ENCODE assay signal across 22 mouse cellular contexts in the genomic region with DNA sequence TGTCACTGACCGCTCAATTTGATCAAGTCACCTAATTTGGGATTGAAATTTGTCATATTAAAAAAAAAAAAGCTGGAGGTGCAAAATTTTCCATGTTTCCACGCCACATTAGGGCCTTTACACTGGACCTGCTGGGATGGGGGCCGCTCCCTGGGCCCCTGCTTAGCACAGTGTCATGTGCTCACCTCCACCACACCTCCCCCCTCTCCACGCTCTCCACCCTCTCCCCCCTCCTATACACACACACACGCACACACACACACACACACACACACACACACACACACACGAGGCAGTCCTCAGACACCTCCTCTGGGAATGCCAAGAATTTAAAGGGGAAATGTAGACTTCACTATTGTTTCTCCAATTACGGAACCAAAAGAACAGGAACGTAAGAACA.
A peak's percentile ranks its signal among the peaks of the same experiment; 100 is the strongest.
DNase-seq lines count a peak whose midpoint lies in the region; ATAC-seq and TF ChIP-seq lines count a peak whose summit lies in the region.
"Had no signal": no experiment of that assay in that cellular context is flagged by ENCODE, and none has a peak within 500 bp of the region (broad histone marks: within the 10 kb centered on the region; RNA-seq: fewer than 3 reads in every experiment).

No protein-coding gene starts in this region.

- H3K4me2 ChIP-seq in limb, embryonic 12.5 days, result no peak overlapping the region
- H3K4me2 ChIP-seq: embryonic facial prominence, embryonic 12.5 days; forebrain, embryonic 13.5 days; forebrain, embryonic 15.5 days had no signal

- WGBS in limb, embryonic 12.5 days, result 69% methylated on average over 8 of the region's 8 CpGs
- WGBS in limb, embryonic 10.5 days, result 78% methylated on average over 8 of the region's 8 CpGs

- TF ChIP-seq POLR2A in ES-Bruce4 (IDR thresholded peaks at IDR 0.05; ENCODE audit: insufficient read depth, low read length), result no peak

- H3K27me3 ChIP-seq in limb, embryonic 12.5 days, result no peaks in the 10 kb centered on the region
- H3K27me3 ChIP-seq in limb, embryonic 10.5 days (ENCODE audit: low read depth, poor library complexity, severe bottlenecking), result no peaks in the 10 kb centered on the region
- H3K27me3 ChIP-seq in ES-Bruce4 (ENCODE audit: control insufficient read depth, insufficient read depth, low read length, poor library complexity, severe bottlenecking), result no peaks in the 10 kb centered on the region
- H3K27me3 ChIP-seq: embryonic facial prominence, embryonic 12.5 days; forebrain, embryonic 13.5 days; forebrain, embryonic 15.5 days; Patski had no signal

- no peaks in the 10 kb centered on the region for H3K36me3 ChIP-seq in limb, embryonic 12.5 days
- no peaks in the 10 kb centered on the region for H3K36me3 ChIP-seq in limb, embryonic 10.5 days
- H3K36me3 ChIP-seq in ES-Bruce4 (ENCODE audit: control insufficient read depth, insufficient read depth, low read length, poor library complexity, severe bottlenecking), result no peaks in the 10 kb centered on the region
- H3K36me3 ChIP-seq: embryonic facial prominence, embryonic 10.5 days; embryonic facial prominence, embryonic 12.5 days; forebrain, embryonic 15.5 days; G1E had no signal

- H3K4me3 ChIP-seq in limb, embryonic 12.5 days (replicated peaks), result no peak overlapping the region
- no peak overlapping the region for H3K4me3 ChIP-seq in limb, embryonic 10.5 days
- no peak overlapping the region for H3K4me3 ChIP-seq in ES-Bruce4 (ENCODE audit: low read depth, low read length)
- H3K4me3 ChIP-seq: embryonic facial prominence, embryonic 10.5 days; embryonic facial prominence, embryonic 12.5 days; forebrain, embryonic 13.5 days; forebrain, embryonic 15.5 days had no signal

- 0 out of 2 replicates have a peak, but pooled peaks have one; percentile 52 for ATAC-seq in limb, embryonic 12.5 days (ENCODE audit: insufficient number of reproducible peaks, insufficient read depth, low FRiP score, low TSS enrichment, low read depth)
- ATAC-seq: activated CD4-positive, CD25-positive, alpha-beta regulatory T cell, adult 4 months; forebrain, embryonic 13.5 days; forebrain, embryonic 15.5 days; forebrain, postnatal 0 days; Patski had no signal

- no peak overlapping the region for H3K27ac ChIP-seq in limb, embryonic 12.5 days
- H3K27ac ChIP-seq in limb, embryonic 10.5 days, result no peak overlapping the region
- peak overlapping the region; percentile 96; the same call in 1 of the 2 replicates for H3K27ac ChIP-seq in ES-Bruce4 (ENCODE audit: insufficient read depth, low read length)
- H3K27ac ChIP-seq: embryonic facial prominence, embryonic 10.5 days; embryonic facial prominence, embryonic 12.5 days; forebrain, embryonic 13.5 days; forebrain, embryonic 15.5 days had no signal

- TF ChIP-seq EP300 in ES-Bruce4 (IDR thresholded peaks at IDR 0.05; ENCODE audit: insufficient read depth, low read depth, low read length), result peak; percentile 89

- H3K9me3 ChIP-seq in limb, embryonic 12.5 days, result no peaks in the 10 kb centered on the region
- H3K9me3 ChIP-seq in limb, embryonic 10.5 days (replicated peaks), result no peaks in the 10 kb centered on the region
- H3K9me3 ChIP-seq in ES-Bruce4 (replicated peaks; ENCODE audit: control insufficient read depth, insufficient read depth, low read length, poor library complexity, severe bottlenecking), result no peaks in the 10 kb centered on the region
- H3K9me3 ChIP-seq: embryonic facial prominence, embryonic 10.5 days; embryonic facial prominence, embryonic 12.5 days; forebrain, embryonic 13.5 days; forebrain, embryonic 15.5 days had no signal

- no peak overlapping the region for H3K9ac ChIP-seq in limb, embryonic 12.5 days (replicated peaks)
- no peak overlapping the region for H3K9ac ChIP-seq in ES-Bruce4 (ENCODE audit: low read depth, poor library complexity, severe bottlenecking)
- H3K9ac ChIP-seq: embryonic facial prominence, embryonic 12.5 days; forebrain, embryonic 13.5 days; forebrain, embryonic 15.5 days; forebrain, postnatal 0 days had no signal

- no peak for TF ChIP-seq CTCF in ES-Bruce4 (IDR thresholded peaks at IDR 0.05; ENCODE audit: low read depth, low read length)

- H3K4me1 ChIP-seq in limb, embryonic 12.5 days (replicated peaks), result peaks cover 10% of the 10 kb centered on the region
- peaks cover 25% of the 10 kb centered on the region for H3K4me1 ChIP-seq in limb, embryonic 10.5 days
- peaks cover 17% of the 10 kb centered on the region for H3K4me1 ChIP-seq in ES-Bruce4 (ENCODE audit: control insufficient read depth, insufficient read depth, low read length)

- DNase-seq in limb, embryonic 10.5 days (ENCODE audit: low spot score), result no peak
- peak; percentile 53 for DNase-seq in R1 (ENCODE audit: low read depth, low spot score)
- no peak for DNase-seq in right cerebral cortex, postnatal 10 days (ENCODE audit: low spot score in 2 of 2)
- no peak for DNase-seq in kidney, postnatal 25 days
- DNase-seq: adrenal gland, adult 8-10 months; adrenal gland, postnatal 14 days; adrenal gland, postnatal 36 days; cerebellum, adult 11-12 months; cerebellum, adult 2 months; cerebellum, adult 9-10 months; cerebellum, postnatal 10 days; cerebellum, postnatal 25 days; forebrain, postnatal 0 days had no signal
